Mouse (Mus musculus): ENCODE measurements around the gene Srsf6.
A peak's percentile ranks its signal among the peaks of the same experiment; 100 is the strongest.
"Not testable (repeated sequence)": the region's sequence is repeated elsewhere in the genome, so short reads cannot be mapped to it uniquely, and the experiment has no call there.

The Srsf6 gene

DNA sequence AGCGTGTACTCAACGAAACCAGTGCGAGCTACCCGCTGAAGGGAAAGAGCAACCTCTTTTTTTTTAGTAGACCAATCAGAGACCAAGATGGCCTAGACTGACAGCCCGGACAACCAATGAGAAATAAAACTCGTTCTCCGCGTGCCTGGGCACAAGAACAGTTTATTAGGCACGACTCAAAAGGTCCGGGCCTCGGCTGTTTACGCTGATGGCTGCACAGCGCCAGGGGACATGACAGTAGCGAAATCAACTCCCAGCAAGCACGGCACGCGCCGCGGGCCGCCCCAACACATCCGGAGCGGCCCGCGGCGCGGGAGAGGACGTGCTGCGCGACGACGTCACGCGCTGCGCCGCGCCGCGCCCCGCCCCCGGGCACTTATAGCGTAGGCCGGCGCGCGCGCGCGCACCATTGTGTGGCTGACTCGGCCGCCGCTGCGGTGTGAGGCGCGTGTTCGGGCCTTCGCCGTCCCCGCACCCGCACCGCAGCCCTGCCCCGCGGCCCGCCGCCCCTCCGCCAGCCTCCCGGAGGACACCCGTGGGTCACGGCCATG is at the start of gene Srsf6:
Srsf6 (plus strand) TSS at position 406 of the 551 bp plus-strand sequence.
- peak; percentile 96 for DNase-seq (ENCODE audit: low read depth)

DNA sequence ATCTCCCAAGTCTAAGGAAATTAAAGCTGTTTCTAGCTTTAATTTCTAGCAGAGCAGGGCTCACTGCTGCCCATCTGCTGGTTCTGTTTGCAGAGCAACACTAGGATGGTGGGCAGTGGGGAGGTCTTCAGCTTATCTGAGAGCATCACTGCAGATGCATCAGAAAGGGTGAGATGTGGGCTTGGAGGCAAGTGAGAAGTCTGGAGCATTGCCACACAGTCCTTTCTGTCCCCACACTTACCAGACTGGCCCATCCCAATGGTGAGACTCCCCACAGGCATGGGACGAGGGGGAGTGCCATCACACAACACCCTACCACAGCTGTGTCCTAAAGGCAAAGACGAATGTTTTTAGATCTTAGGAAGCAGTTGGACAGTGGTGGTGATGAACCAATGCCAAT is 47.2 kb upstream of the Srsf6 start:
- DNase-seq (ENCODE audit: low read depth) = no peak

DNA sequence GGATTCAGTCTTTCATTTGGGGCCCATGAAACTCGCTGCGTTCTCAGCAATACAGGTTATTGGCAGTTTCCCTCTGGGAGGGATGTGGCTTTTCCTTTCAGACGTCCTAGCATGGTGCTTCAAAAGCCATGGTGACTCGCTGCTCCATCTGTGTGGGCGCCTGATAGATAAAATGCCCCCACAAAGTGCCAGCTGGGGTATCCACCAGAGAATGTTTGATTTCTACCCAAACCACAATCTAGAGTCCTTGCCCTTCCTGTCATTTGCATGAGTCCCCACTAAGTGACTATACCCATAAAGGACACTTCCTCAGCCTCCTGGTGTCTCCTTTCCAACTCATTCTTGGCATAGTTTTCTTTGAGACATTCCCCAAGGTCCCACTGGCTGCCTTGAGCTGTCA is 44.2 kb upstream of the Srsf6 start:
- DNase-seq (ENCODE audit: low read depth) = no peak

DNA sequence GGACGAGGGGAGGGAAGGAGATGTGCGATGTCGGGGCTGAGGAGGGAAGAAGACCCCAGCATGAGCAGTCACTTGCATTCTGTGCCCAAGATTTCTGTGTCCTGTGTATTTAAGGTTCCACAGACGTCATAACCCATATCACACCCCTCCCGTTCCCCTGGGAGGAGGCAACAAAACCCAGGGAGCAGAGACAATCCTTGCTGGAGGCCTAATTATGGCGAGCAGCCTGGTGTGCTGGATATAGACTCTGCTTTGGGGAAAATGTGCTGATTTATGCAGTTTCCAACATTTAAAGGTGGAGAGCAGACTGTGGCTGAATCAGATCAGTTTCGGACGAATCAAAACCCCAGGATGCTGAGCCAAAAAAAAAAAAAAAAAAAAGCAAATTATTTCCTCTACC is 42.7 kb upstream of the Srsf6 start:
- no peak for DNase-seq (ENCODE audit: low read depth)

DNA sequence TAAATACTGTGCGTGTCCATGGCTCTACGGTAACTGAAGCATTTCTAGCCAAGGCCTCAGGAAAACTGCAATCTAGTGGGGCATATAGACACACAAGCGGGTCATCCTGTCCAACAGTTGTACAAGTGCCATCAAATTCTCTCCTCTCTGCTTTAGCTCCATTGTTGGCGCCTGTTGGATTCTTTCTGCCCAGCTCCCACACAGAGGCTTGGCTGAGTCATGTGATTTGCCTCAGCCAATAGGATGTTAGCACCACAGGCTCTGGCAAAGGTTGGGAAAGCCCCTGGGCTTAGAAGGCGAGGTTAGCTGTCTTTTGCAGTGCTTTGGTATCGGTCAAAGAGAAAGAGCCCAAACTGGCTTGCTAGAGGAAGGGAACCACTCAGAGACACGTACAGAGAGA is 42.1 kb upstream of the Srsf6 start:
- peak; percentile 35 for DNase-seq (ENCODE audit: low read depth)

DNA sequence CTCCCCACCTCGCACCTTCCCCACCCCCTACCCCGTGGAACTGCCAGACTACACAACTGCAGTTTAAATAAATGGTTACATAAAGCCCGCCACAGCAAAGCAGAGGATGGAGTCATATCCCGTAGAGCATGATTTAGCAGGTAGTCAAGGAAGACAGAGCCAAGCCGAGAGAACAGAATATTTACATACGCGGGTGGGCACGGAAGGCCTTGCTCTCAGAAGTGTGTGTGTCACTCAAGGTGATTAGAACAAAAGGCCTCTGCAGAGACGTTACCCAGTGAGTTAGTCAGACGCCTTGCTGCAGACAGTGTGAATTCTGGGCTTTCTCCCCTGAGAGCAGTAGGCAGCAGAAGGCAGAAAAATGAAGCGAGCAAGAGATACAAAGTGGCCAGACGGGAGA is 41.6 kb upstream of the Srsf6 start:
- no peak for DNase-seq (ENCODE audit: low read depth)

DNA sequence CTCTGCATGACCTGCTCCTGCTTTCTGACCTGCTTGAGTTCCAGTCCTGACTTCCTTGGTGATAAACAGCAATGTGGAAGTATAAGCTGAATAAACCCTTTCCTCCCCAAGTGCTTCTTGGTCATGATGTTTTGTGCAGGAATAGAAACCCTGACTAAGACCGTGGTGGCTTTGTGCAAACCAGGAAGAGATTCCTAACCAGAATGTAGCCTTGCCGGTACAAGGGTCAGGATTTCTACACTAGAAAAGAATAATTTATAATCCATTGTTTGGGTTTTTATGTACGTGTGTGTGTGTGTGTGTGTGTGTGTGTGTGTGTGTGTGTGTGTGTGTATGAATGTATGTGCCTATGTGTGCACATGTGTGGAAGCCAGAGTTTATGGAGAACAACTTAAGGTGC is 38.3 kb upstream of the Srsf6 start:
- DNase-seq (ENCODE audit: low read depth) = not testable (repeated sequence)

DNA sequence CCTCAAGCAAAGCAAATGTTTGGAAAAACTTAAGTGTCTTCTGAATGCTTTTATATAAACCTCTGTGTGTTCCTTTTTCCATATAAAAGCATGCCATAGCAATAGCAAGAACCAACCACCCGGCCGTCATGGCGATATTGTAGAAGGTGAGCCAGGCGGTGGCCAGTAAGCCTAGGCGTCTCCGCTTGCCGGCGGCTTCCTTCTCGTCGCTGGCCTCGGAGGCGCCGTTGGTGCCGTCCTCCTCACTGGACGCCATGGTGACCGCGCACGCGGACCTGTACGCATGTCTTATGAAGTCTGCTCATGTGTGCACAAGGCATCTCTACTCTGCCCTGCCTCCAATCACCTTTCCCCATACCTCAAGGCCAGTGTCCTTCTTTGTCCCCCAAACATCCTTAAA is 32.1 kb upstream of the Srsf6 start:
- DNase-seq (ENCODE audit: low read depth) = not testable (repeated sequence)

DNA sequence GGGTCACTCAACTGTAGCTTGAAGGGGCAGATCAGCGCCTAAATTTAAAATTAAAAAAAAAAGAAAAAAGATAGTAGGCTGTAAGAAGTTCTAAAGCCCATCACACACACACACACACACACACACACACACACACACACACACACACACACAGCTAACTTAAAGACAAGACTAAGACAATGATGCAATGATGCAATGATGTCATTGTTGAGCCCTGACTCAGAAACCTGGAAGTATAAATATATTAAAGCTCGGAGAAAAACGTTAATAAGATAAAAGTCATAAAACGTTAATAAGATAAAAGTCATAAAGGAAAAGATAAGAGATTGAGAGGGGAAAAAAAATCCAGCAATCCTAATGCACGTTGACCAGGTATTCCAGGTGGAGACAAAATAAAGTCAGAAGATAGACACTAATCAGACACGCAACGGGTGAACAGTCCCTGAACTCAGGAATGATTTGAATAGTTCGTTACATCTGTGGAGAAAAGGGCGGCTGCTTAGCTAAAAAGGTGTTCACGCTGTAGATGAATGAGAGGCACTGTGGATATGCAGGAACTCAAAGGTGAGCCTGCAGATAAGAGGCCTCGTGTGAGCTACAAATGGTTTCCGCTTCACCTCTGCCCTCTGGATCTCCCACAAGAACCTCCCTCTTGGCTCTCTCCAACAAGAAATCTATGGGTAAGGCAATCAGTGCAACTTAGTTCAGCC is 31.3 kb upstream of the Srsf6 start:
- no peak for DNase-seq (ENCODE audit: low read depth)

DNA sequence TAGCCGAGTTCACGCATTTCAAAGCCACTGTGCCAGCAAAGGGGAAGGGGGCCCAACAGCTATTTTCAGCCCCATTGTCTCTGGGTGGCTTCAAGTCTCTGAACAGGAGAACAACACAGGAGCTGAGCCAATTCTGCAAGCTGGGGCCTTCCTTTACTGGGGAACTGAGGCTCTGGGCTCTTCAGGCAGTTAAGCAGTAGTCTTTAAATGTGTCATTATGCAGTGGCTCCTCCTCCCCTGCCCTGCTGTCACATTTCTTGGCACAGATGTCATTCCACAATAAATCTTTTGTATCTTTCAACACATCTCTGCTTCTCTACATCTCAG is 30.8 kb upstream of the Srsf6 start:
- DNase-seq (ENCODE audit: low read depth) = no peak

DNA sequence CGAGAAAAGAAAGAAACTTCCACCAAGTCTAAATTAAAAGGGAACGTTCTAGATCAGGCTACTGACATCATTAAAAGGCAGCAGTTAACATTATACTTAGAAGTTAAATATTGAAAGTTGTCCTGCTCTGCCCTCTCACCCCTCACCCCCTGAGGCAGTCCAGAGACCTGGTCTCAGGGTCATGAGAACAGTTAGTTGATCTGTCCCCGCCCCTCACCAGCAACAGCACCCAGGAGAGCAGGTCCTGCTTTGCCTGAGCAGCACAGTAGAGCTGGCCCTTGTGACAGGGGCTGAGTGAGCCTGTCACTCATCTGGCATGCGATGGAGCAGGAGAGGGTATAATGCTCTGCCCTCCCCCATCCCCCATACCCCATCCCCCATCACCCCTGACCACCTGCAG is 25.4 kb upstream of the Srsf6 start:
- DNase-seq (ENCODE audit: low read depth) = no peak

DNA sequence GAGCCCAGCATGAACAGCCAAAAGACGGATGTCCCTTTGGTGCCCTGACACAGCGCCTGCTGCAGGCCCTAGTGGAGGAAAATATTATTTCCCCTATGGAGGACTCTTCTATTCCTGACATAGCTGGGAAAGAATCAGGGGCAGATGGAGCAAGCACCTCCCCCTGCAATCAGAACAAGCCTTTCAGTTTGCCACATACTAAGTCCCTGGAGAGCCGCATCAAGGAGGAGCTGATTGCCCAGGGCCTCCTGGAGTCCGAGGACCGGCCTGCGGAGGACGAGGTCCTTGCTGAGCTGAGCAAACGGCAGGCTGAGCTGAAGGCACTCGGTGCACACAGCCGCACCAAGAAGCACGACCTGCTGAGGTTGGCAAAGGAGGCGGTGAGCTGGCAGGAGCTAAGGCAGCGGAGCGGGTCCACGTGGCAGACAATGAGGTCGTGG is 23.3 kb upstream of the Srsf6 start:
- DNase-seq (ENCODE audit: low read depth) = no peak

DNA sequence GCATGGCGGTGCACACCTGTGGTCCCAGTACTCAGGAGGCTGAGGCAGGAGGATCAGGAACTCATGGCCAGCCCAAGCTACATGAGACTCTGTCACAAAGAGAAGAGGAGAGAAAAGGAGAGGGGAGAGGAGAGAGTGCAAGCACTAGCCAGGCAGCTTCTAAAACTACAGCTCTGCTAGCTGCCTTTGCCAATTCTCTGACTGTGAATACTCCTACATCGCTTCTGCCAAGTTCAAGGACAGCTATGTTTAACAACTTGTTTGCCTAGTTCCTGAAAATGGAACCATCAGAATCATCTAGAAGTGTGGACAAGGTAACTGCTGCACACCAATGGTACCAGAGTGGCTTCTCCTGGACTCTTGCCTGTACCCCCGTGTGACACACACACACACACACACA is 17.3 kb upstream of the Srsf6 start:
- DNase-seq (ENCODE audit: low read depth) = no peak

DNA sequence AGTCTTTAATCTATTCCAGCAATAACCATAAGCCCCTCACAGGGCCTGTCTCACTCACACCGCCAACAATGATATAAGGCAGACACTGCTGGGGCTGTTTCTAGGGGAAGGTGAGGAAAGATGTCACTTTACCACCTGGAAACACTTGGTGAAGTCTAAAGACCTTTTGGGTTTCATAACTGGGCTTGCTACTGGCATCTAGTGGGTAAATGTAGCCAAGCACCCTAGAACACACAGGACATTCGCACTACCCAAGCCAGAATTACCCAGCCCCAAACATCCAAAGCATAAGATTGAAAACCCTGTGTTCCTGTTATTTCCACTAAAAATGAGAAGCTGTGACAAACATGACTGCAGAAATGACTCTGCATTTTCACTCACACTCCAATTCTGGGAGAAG is 16.8 kb upstream of the Srsf6 start:
- no peak for DNase-seq (ENCODE audit: low read depth)

DNA sequence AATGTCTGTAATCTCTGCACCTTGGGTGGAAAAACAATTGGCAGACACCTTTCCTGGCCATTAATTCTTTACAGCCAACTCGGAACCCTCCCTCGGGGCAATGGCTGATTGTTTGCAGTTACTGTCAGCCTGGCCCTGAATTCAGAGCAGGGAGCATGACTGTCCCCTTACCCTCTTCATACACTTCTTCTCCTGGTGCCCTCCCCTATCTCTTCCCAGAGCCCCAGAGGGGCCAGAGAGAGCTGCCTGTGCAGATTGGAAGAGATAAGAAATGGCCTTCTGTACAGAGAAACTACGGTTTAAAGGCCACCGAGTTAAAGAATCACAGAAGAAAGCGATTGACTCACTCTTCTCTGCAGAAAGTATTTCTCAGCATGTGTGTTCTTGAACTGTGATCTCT is 11.4 kb upstream of the Srsf6 start:
- DNase-seq (ENCODE audit: low read depth) = no peak

DNA sequence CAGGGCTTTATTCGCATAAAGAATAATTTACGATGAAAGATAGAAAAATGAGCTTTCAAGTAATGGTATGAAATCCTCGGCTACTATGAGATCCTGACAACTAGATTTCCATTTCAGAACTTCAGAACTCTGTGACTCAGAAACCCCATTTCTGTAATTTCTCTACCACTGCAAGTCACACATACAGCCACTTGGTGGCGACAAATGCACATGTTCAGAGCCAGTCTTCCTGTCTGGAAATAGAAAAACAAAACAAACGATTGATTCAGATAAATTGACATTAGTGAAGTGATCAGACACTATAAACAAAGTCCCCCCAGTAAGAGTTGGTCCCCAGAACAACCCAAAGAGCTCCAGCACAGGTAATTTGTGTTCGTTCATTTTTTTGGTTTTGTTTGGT is 9.1 kb upstream of the Srsf6 start:
- DNase-seq (ENCODE audit: low read depth) = peak; percentile 87

DNA sequence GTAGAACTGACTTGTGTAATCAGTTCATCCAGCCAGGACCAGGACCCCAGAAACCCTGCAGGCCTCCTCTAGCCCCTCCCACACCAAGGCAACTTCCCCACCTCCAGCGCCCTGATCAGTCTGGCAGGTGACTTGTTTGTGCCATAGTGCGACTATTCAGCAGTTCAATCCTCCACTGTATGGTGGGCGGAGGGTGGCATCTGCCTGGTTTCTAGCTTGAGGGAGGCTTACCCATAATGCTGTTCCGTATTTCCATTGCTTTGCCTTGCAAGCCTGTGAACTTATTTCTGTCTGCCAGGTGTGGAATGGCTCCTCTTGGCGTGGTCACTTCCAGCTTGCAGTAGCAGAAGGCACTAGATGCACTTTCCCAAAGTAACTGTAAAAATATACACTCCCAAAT is 8.5 kb upstream of the Srsf6 start:
- DNase-seq (ENCODE audit: low read depth) = no peak

DNA sequence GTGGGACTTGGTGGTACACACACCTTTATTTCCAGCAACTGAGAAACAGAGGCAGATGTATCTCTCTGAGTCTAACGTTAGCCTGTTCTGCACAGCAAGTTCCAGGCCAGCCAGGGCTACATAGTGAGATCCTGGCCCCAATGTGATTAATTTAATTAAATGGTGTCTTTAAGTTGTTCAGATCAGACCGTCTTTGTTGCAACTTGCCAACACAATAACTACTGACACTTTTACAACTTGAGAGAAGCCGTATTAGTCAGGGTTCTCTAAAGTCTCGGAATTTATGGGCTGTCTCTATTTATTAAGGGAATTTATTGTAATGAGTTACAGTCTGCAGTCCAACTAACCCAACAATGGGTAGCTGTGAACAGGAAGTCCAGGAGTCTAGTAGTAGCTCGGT is 7.2 kb upstream of the Srsf6 start:
- no peak for DNase-seq (ENCODE audit: low read depth)

DNA sequence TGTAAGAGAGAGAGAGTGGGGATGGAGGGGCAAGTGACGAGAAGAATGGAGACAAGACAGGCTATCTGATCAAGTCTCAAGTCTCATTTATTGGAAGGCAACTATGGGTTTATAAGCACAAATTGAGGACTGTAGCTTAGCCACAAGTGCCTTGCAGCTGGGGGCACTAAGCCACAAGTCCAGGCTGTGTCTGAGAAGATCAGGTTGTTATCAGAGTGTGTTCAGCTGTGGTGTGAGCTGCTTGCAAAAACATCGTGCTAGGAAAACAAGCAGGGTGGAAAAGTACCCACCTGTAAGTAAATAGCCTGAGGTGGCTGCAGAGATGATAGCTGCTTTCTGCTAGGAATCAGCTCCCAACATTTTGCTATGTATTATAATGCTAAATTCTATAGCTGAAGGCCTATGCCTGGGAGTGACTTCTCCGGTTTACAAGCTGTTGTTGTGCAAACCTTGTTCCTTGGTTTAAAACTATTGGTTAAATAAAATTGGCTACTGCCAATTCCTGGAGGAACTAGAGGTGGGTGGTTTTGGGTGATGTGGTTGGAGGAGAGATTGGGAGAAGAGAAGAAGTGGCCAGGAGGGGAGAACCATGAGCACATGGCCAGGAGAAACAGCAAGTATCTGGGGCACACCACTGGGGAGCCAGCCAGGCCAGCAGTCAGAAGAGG is 3.3 kb upstream of the Srsf6 start:
- no peak for DNase-seq (ENCODE audit: low read depth)

DNA sequence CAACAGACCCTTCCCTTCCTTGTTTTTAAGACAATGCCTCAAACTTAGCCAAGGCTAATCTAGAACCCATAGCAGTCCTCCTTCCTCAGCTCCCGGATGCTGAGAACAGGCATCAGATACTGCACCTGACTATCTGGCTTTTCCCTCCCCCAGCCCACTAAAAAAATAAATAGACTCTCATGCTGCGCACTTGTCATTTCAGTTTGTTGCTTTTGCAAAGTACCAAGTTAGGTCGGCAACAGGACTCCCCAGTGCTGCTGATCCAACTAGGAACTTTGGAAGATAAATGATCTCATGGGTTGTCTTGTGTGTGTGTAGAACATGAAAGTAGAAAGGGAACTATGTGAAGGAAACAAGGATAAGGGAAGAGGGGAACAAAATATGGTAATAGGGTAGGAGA is 1.6 kb upstream of the Srsf6 start:
- no peak for DNase-seq (ENCODE audit: low read depth)

DNA sequence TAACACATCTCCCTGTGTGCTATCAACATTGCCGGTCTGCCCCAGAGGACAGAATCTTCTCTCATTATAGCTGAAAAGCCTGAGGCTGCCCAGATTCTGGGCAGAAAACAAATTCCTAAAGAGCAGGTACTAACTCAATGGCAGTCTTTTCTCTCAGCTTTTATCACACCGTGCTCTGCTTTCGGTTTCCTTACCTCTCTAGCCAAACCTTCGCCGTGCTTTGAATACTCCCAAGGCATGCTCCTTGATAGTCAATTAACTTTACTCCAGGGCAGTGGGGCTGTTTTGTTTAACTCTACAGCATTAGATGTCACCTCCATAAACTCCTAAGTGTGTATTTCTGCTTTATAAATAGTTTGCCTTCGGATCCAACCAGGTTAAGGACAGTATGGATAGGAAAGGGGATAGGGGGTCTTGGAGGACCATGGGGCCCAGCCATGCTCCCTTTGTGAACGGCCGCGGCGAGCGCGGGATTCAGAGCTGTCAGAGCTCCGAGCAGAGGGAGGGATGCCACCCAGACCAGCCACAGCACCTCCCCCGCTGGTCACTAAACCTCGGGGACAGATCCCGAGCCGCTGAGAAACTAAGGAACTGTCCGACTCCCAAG is 709 bp upstream of the Srsf6 start:
- DNase-seq (ENCODE audit: low read depth) = peak; percentile 77

DNA sequence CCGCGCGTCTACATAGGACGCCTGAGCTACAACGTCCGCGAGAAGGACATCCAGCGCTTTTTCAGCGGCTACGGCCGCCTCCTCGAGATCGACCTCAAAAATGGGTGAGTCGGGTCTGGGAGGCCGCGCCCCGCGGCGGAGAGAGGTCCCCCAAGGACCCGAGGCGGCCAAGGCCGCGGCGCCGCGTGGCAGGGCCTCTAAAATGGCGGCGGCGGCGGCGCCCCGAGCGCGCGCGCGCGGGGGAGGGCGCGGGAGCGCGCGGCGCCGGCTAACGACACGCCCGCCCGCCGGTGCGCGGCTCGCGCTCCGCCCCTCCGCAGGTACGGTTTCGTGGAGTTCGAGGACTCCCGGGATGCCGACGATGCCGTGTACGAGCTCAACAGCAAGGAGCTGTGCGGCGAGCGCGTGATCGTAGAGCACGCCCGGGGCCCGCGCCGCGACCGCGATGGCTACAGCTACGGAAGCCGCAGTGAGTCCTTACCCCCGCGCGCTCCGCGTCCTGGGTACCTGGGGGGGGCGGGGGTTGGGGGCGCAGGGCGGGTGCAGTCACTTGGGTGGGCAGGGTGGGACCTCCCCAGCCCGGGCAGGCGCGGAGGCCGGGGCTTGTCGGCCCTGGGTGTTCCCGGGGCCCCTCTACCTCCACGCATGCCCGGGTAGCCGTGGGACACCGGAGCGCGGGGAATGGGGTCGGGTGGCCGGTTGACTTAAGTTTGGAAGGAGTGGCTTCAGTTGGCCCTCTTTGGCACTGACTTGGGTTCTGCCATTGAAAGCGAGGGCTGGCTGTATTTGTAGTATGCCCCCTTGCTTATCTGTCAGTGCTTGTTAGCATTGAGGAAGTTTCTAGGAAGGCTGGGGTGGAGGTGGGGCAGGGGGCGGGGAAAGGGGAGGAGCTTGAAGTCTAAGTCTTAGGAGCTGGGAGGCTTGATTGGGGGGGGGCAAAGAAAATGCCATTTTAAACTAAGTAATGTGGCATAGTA is 634 bp downstream of the Srsf6 start:
- peak; percentile 83 for DNase-seq (ENCODE audit: low read depth)
